17 mouse cellular contexts compared by ENCODE assay signal in the genomic region with DNA sequence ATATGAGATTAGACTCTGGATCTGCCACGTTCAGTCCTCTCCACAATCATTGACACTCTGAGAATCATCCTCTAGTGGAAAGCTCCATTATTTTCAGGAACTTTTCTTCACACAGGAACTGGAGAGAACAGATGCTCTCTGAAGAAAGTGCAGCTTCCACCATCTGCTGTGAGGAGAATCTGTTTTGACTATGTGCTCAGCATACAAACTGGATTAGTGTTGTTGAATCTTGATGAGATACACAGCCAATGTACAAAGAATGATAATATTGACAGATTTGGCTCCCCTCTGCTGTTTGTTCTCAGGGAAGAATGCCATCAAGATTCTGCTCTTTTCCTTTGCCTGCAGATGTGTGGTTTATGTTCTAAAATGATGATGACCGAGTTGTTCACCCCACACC.
DNase-seq lines count a peak whose midpoint lies in the region; ATAC-seq and TF ChIP-seq lines count a peak whose summit lies in the region.
"Had no signal": no experiment of that assay in that cellular context is flagged by ENCODE, and none has a peak within 500 bp of the region (broad histone marks: within the 10 kb centered on the region; RNA-seq: fewer than 3 reads in every experiment).

No protein-coding gene starts in this region.

- no peak overlapping the region for H3K9ac ChIP-seq in hindbrain, embryonic 15.5 days
- no peak overlapping the region for H3K9ac ChIP-seq in embryonic facial prominence, embryonic 15.5 days
- H3K9ac ChIP-seq in midbrain, embryonic 14.5 days (replicated peaks; ENCODE audit: low read length): no peak overlapping the region
- no peak overlapping the region for H3K9ac ChIP-seq in liver, embryonic 11.5 days (ENCODE audit: low read depth, low read length)
- H3K9ac ChIP-seq: heart, embryonic 12.5 days; intestine, embryonic 15.5 days; liver, embryonic 13.5 days; neural tube, embryonic 13.5 days had no signal

- H3K36me3 ChIP-seq in hindbrain, embryonic 15.5 days: no peaks in the 10 kb centered on the region
- H3K36me3 ChIP-seq in hindbrain, embryonic 10.5 days: no peaks in the 10 kb centered on the region
- no peaks in the 10 kb centered on the region for H3K36me3 ChIP-seq in embryonic facial prominence, embryonic 15.5 days
- H3K36me3 ChIP-seq in midbrain, embryonic 14.5 days (ENCODE audit: control insufficient read depth, insufficient read depth, low read length): no peaks in the 10 kb centered on the region
- no peaks in the 10 kb centered on the region for H3K36me3 ChIP-seq in liver, embryonic 11.5 days (ENCODE audit: control insufficient read depth, insufficient read depth, low read length)
- H3K36me3 ChIP-seq: heart, embryonic 12.5 days; intestine, embryonic 15.5 days; liver, embryonic 13.5 days; neural tube, embryonic 13.5 days had no signal

- no peaks in the 10 kb centered on the region for H3K9me3 ChIP-seq in hindbrain, embryonic 15.5 days
- no peaks in the 10 kb centered on the region for H3K9me3 ChIP-seq in hindbrain, embryonic 10.5 days
- no peaks in the 10 kb centered on the region for H3K9me3 ChIP-seq in embryonic facial prominence, embryonic 15.5 days (replicated peaks)
- no peaks in the 10 kb centered on the region for H3K9me3 ChIP-seq in midbrain, embryonic 14.5 days (ENCODE audit: control insufficient read depth, low read length)
- H3K9me3 ChIP-seq in liver, embryonic 11.5 days (ENCODE audit: control insufficient read depth, low read length): no peaks in the 10 kb centered on the region
- H3K9me3 ChIP-seq: heart, embryonic 12.5 days; intestine, embryonic 15.5 days; liver, embryonic 13.5 days; neural tube, embryonic 13.5 days had no signal

- H3K4me2 ChIP-seq in hindbrain, embryonic 15.5 days: no peak overlapping the region
- no peak overlapping the region for H3K4me2 ChIP-seq in embryonic facial prominence, embryonic 15.5 days (replicated peaks)
- no peak overlapping the region for H3K4me2 ChIP-seq in midbrain, embryonic 14.5 days (ENCODE audit: low read length)
- H3K4me2 ChIP-seq in liver, embryonic 11.5 days: no peak overlapping the region
- H3K4me2 ChIP-seq: heart, embryonic 12.5 days; intestine, embryonic 15.5 days; liver, embryonic 13.5 days; neural tube, embryonic 13.5 days had no signal

- no peak for DNase-seq in hindbrain, embryonic 10.5 days (ENCODE audit: low spot score)
- DNase-seq in layer of hippocampus, adult 2 months (ENCODE audit: low spot score in 2 of 2): peak; percentile 47 to 78
- peak; percentile 49 for DNase-seq in midbrain, embryonic 14.5 days
- no peak for DNase-seq in liver, embryonic 11.5 days (ENCODE audit: low spot score)
- no peak for DNase-seq in yolk sac, embryonic 10.5 days (ENCODE audit: low spot score)
- DNase-seq: adrenal gland, postnatal 10 days; cerebellum, adult 2 months; gastrocnemius, postnatal 10 days; kidney, postnatal 4 days; liver, embryonic 13.5 days; thymus, adult 18-20 months had no signal

- no peak overlapping the region for H3K27ac ChIP-seq in hindbrain, embryonic 15.5 days (replicated peaks)
- no peak overlapping the region for H3K27ac ChIP-seq in hindbrain, embryonic 10.5 days
- 0 out of 2 replicates have a peak overlapping the region, but pooled peaks have one; percentile 19 for H3K27ac ChIP-seq in embryonic facial prominence, embryonic 15.5 days (replicated peaks)
- no peak overlapping the region for H3K27ac ChIP-seq in layer of hippocampus, adult 2 months
- no peak overlapping the region for H3K27ac ChIP-seq in midbrain, embryonic 14.5 days (replicated peaks; ENCODE audit: low read depth, low read length)
- H3K27ac ChIP-seq in liver, embryonic 11.5 days (ENCODE audit: low read depth, low read length): no peak overlapping the region
- H3K27ac ChIP-seq: intestine, embryonic 15.5 days; liver, embryonic 13.5 days; neural tube, embryonic 13.5 days had no signal

- TF ChIP-seq CTCF in layer of hippocampus, adult 2 months (conservative IDR thresholded peaks at IDR 0.05): 0 out of 2 replicates have a peak, but pooled peaks have one; percentile 3

- H3K27me3 ChIP-seq in hindbrain, embryonic 15.5 days: no peaks in the 10 kb centered on the region
- H3K27me3 ChIP-seq in hindbrain, embryonic 10.5 days (ENCODE audit: insufficient read depth, poor library complexity, severe bottlenecking): no peaks in the 10 kb centered on the region
- no peaks in the 10 kb centered on the region for H3K27me3 ChIP-seq in embryonic facial prominence, embryonic 15.5 days
- no peaks in the 10 kb centered on the region for H3K27me3 ChIP-seq in midbrain, embryonic 14.5 days (ENCODE audit: control insufficient read depth, insufficient read depth, low read length)
- no peaks in the 10 kb centered on the region for H3K27me3 ChIP-seq in liver, embryonic 11.5 days (replicated peaks; ENCODE audit: control insufficient read depth, insufficient read depth, low read length)
- H3K27me3 ChIP-seq: heart, embryonic 12.5 days; intestine, embryonic 15.5 days; liver, embryonic 13.5 days; neural tube, embryonic 13.5 days had no signal

- no peaks in the 10 kb centered on the region for H3K4me1 ChIP-seq in hindbrain, embryonic 15.5 days (replicated peaks)
- H3K4me1 ChIP-seq in hindbrain, embryonic 10.5 days (replicated peaks): no peaks in the 10 kb centered on the region
- no peaks in the 10 kb centered on the region for H3K4me1 ChIP-seq in embryonic facial prominence, embryonic 15.5 days
- no peaks in the 10 kb centered on the region for H3K4me1 ChIP-seq in midbrain, embryonic 14.5 days (ENCODE audit: control insufficient read depth, insufficient read depth, low read length)
- H3K4me1 ChIP-seq in liver, embryonic 11.5 days (replicated peaks; ENCODE audit: control insufficient read depth, insufficient read depth, low read length): no peaks in the 10 kb centered on the region
- H3K4me1 ChIP-seq: heart, embryonic 12.5 days; intestine, embryonic 15.5 days; liver, embryonic 13.5 days; neural tube, embryonic 13.5 days had no signal

- peak; percentile 42; the same call in 1 of the 2 replicates for ATAC-seq in hindbrain, embryonic 15.5 days (ENCODE audit: low FRiP score, low read depth)
- ATAC-seq in embryonic facial prominence, embryonic 15.5 days (ENCODE audit: insufficient number of reproducible peaks, low FRiP score, low TSS enrichment, low read depth): no peak; the same call in 1 of the 2 replicates
- ATAC-seq in midbrain, embryonic 14.5 days (ENCODE audit: low FRiP score, low TSS enrichment): peak; percentile 37; the same call in 1 of the 2 replicates
- no peak for ATAC-seq in megakaryocyte, adult 5-6 weeks (ENCODE audit: poor library complexity, severe bottlenecking)
- no peak for ATAC-seq in liver, embryonic 11.5 days (replicated peaks; ENCODE audit: low FRiP score)
- ATAC-seq: intestine, embryonic 15.5 days had no signal

- H3K4me3 ChIP-seq in hindbrain, embryonic 15.5 days: no peak overlapping the region
- H3K4me3 ChIP-seq in hindbrain, embryonic 10.5 days: no peak overlapping the region
- H3K4me3 ChIP-seq in embryonic facial prominence, embryonic 15.5 days (replicated peaks): no peak overlapping the region
- H3K4me3 ChIP-seq in layer of hippocampus, adult 2 months: no peak overlapping the region
- H3K4me3 ChIP-seq in midbrain, embryonic 14.5 days (replicated peaks; ENCODE audit: low read depth, low read length): no peak overlapping the region
- no peak overlapping the region for H3K4me3 ChIP-seq in liver, embryonic 11.5 days (ENCODE audit: low read depth, low read length)
- H3K4me3 ChIP-seq: heart, embryonic 12.5 days; intestine, embryonic 15.5 days; liver, embryonic 13.5 days; neural tube, embryonic 13.5 days had no signal

- WGBS in hindbrain, embryonic 15.5 days: 67% methylated on average over 2 of the region's 2 CpGs
- 86% methylated on average over 2 of the region's 2 CpGs for WGBS in hindbrain, embryonic 10.5 days
- 65% methylated on average over 2 of the region's 2 CpGs for WGBS in embryonic facial prominence, embryonic 15.5 days
- 75% methylated on average over 2 of the region's 2 CpGs for WGBS in midbrain, embryonic 14.5 days
- 77% methylated on average over 2 of the region's 2 CpGs for WGBS in liver, embryonic 11.5 days

Comparison
In these comparisons a context has a peak if more than half of its experiments do, and no peak if none do; other contexts are left out.
1. ATAC-seq: peak in hindbrain, embryonic 15.5 days (single experiment) and midbrain, embryonic 14.5 days (single experiment); none in embryonic facial prominence, embryonic 15.5 days (single experiment), megakaryocyte, adult 5-6 weeks (single experiment) and liver, embryonic 11.5 days (single experiment).
2. DNase-seq: peak in layer of hippocampus, adult 2 months (2 of 2) and midbrain, embryonic 14.5 days (single experiment); none in hindbrain, embryonic 10.5 days (single experiment), liver, embryonic 11.5 days (single experiment) and yolk sac, embryonic 10.5 days (single experiment).